Mouse (Mus musculus): ENCODE results near the gene Plcg2.

DNA sequence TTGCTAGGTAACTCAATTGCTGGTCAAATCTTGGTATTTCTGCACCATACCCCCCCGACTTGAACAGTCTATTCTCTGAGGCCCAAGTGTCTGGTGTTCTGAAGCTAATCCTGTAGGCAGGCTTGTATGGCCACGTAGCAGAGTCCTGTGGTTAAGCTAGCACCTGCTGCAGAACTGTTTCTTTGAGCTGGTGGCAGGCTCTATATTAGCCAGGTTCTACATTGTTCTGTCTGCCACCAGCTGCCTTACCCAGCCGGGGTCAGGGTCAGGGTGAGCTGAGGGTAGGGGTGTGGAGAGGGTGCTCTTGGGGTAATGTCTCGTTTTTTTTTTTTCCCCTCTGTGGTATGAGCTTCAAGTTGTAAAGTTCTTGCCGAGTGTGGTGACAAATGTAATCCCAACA is 31.1 kb downstream of the Plcg2 start:
- TF ChIP-seq POLR2A (IDR thresholded peaks at IDR 0.05; ENCODE audit: extremely low read depth, insufficient read depth, low read length) (no peak), CTCF (IDR thresholded peaks at IDR 0.05; ENCODE audit: low read depth, low read length) (no peak)

Data from liver, adult 2 months (tissue).